13 mouse cellular contexts compared by ENCODE assay signal in genomic region chr4:65278451-65279271, GRCm38 (mm10).
DNase-seq lines count a peak whose midpoint lies in the region; ATAC-seq lines count a peak whose summit lies in the region.
"Had no signal": no experiment of that assay in that cellular context is flagged by ENCODE, and none has a peak within 500 bp of the region (broad histone marks: within the 10 kb centered on the region; RNA-seq: fewer than 3 reads in every experiment).

No protein-coding gene starts in this region.

- H3K4me1 ChIP-seq in kidney, embryonic 15.5 days: peaks cover 20% of the 10 kb centered on the region
- peaks cover 8% of the 10 kb centered on the region; the same call in 1 of the 2 replicates for H3K4me1 ChIP-seq in embryonic facial prominence, embryonic 15.5 days
- peaks cover 23% of the 10 kb centered on the region for H3K4me1 ChIP-seq in limb, embryonic 12.5 days (replicated peaks)
- peaks cover 7% of the 10 kb centered on the region; the same call in 1 of the 2 replicates for H3K4me1 ChIP-seq in heart, embryonic 10.5 days
- H3K4me1 ChIP-seq: intestine, embryonic 15.5 days had no signal

- no peak for DNase-seq in kidney, postnatal 14 days
- peak; percentile 76 for DNase-seq in retina, embryonic 14.5 days (ENCODE audit: low spot score)
- no peak for DNase-seq in lung, adult 18-20 months
- DNase-seq in cerebellum, adult 9-10 months: no peak
- DNase-seq in heart, embryonic 10.5 days (ENCODE audit: low spot score): no peak
- DNase-seq: layer of hippocampus, adult 9-11 months; right cerebral cortex, postnatal 14 days had no signal

- no peak overlapping the region for H3K9ac ChIP-seq in kidney, embryonic 15.5 days
- no peak overlapping the region for H3K9ac ChIP-seq in embryonic facial prominence, embryonic 15.5 days
- no peak overlapping the region for H3K9ac ChIP-seq in limb, embryonic 12.5 days (replicated peaks)
- H3K9ac ChIP-seq: intestine, embryonic 15.5 days; limb, embryonic 15.5 days had no signal

- 41% methylated on average over 10 of the region's 10 CpGs for WGBS in kidney, embryonic 15.5 days
- WGBS in embryonic facial prominence, embryonic 15.5 days: 39% methylated on average over 10 of the region's 10 CpGs
- 18% methylated on average over 10 of the region's 10 CpGs for WGBS in limb, embryonic 12.5 days
- WGBS in heart, embryonic 10.5 days: 70% methylated on average over 10 of the region's 10 CpGs

- no peaks in the 10 kb centered on the region for H3K9me3 ChIP-seq in kidney, embryonic 15.5 days (replicated peaks)
- no peaks in the 10 kb centered on the region for H3K9me3 ChIP-seq in embryonic facial prominence, embryonic 15.5 days (replicated peaks)
- no peaks in the 10 kb centered on the region for H3K9me3 ChIP-seq in limb, embryonic 12.5 days
- H3K9me3 ChIP-seq in heart, embryonic 10.5 days: no peaks in the 10 kb centered on the region
- H3K9me3 ChIP-seq: intestine, embryonic 15.5 days; limb, embryonic 15.5 days had no signal

- ATAC-seq in kidney, embryonic 15.5 days (replicated peaks; ENCODE audit: low FRiP score): peak; percentile 94
- 0 out of 2 replicates have a peak, but pooled peaks have one; percentile 57 for ATAC-seq in embryonic facial prominence, embryonic 15.5 days (ENCODE audit: insufficient number of reproducible peaks, low FRiP score, low TSS enrichment, low read depth)
- ATAC-seq in limb, embryonic 12.5 days (ENCODE audit: insufficient number of reproducible peaks, insufficient read depth, low FRiP score, low TSS enrichment, low read depth): peak; percentile 74
- ATAC-seq: intestine, embryonic 15.5 days; lung, postnatal 0 days had no signal

- H3K4me3 ChIP-seq in kidney, embryonic 15.5 days (replicated peaks): no peak overlapping the region
- H3K4me3 ChIP-seq in embryonic facial prominence, embryonic 15.5 days (replicated peaks): no peak overlapping the region
- no peak overlapping the region for H3K4me3 ChIP-seq in limb, embryonic 12.5 days (replicated peaks)
- no peak overlapping the region for H3K4me3 ChIP-seq in heart, embryonic 10.5 days
- H3K4me3 ChIP-seq: intestine, embryonic 15.5 days; limb, embryonic 15.5 days had no signal

- no peaks in the 10 kb centered on the region for H3K36me3 ChIP-seq in kidney, embryonic 15.5 days
- no peaks in the 10 kb centered on the region for H3K36me3 ChIP-seq in embryonic facial prominence, embryonic 15.5 days
- no peaks in the 10 kb centered on the region for H3K36me3 ChIP-seq in limb, embryonic 12.5 days
- H3K36me3 ChIP-seq in heart, embryonic 10.5 days: no peaks in the 10 kb centered on the region
- H3K36me3 ChIP-seq: intestine, embryonic 15.5 days; limb, embryonic 15.5 days had no signal

- H3K27ac ChIP-seq in kidney, embryonic 15.5 days: no peak overlapping the region; the same call in 1 of the 2 replicates
- H3K27ac ChIP-seq in embryonic facial prominence, embryonic 15.5 days (replicated peaks): no peak overlapping the region
- peak overlapping the region; percentile 50; the same call in 1 of the 2 replicates for H3K27ac ChIP-seq in limb, embryonic 12.5 days
- H3K27ac ChIP-seq in heart, embryonic 10.5 days: no peak overlapping the region; the same call in 1 of the 2 replicates
- H3K27ac ChIP-seq: intestine, embryonic 15.5 days; limb, embryonic 15.5 days had no signal

- no peaks in the 10 kb centered on the region for H3K27me3 ChIP-seq in kidney, embryonic 15.5 days
- no peaks in the 10 kb centered on the region for H3K27me3 ChIP-seq in embryonic facial prominence, embryonic 15.5 days
- H3K27me3 ChIP-seq in limb, embryonic 12.5 days: no peaks in the 10 kb centered on the region
- H3K27me3 ChIP-seq in heart, embryonic 10.5 days (ENCODE audit: insufficient read depth, poor library complexity, severe bottlenecking): no peaks in the 10 kb centered on the region
- H3K27me3 ChIP-seq: intestine, embryonic 15.5 days; limb, embryonic 15.5 days had no signal

- no peak overlapping the region for H3K4me2 ChIP-seq in kidney, embryonic 15.5 days
- no peak overlapping the region for H3K4me2 ChIP-seq in embryonic facial prominence, embryonic 15.5 days (replicated peaks)
- H3K4me2 ChIP-seq in limb, embryonic 12.5 days: no peak overlapping the region
- H3K4me2 ChIP-seq: intestine, embryonic 15.5 days; limb, embryonic 15.5 days had no signal
